Mouse (Mus musculus) heart, adult 10 weeks (tissue): Measurements from ENCODE around the gene Nup210l. TPM values are rescaled to one million over a fixed set of nuclear protein-coding genes. Genes with fewer than 3 reads are reported as not detected.

Experiments
- polyA plus RNA-seq: library from polyadenylated mRNA; stranded (reverse); fragments of 350-450 nt; fragmentation: Illumina TruSeq; extraction: RNeasy Lipid Tissue Mini Kit (QIAGEN cat#74804); gene quantifications from one replicate; pipeline ENCODE4 v1.2.3, GENCODE M21; 2014; ENCODE audit warnings: low read depth, low replicate concordance

Nup210l gene
- 0.13 TPM for polyA plus RNA-seq

DNA sequence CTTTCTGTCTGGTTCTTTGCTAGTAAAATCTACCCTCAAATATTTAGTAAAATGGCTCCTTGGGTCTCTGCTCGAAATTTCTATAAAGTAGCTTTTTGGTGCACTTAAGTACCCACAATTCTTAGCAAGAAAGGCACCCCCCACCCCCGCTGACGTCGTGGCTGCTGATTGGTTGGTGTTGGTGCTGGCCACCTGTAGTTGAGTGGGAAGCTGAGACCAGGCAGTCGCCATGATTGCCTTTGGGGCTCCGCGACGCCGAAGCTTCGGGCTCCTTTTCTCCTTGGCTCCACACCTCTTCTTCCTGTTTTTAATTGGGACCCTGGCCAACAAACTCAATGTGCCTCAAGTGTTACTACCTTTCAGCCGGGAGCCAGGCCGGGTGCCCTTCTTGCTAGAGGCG, at the start of gene Nup210l:
Nup210l (plus strand) TSS at position 195 of the 400 bp plus-strand sequence.

GRCm38 (mm10) chr3:90072294-90072693, 31.6 kb upstream of the Nup210l start, which contains the start of gene Tpm3:
Tpm3 (plus strand) TSS chr3:90072649.

GRCm38 (mm10) chr3:90213377-90213866, 109.5 kb downstream of the Nup210l start, which contains the start of the genes Rps27 and Rab13:
Rps27 (minus strand) TSS chr3:90213651.
Rab13 (plus strand) TSS chr3:90213695.

GRCm38 (mm10) chr3:90231507-90232333, 127.8 kb downstream of the Nup210l start, which contains the start of gene Jtb:
Jtb (plus strand) TSS chr3:90231597.

DNA sequence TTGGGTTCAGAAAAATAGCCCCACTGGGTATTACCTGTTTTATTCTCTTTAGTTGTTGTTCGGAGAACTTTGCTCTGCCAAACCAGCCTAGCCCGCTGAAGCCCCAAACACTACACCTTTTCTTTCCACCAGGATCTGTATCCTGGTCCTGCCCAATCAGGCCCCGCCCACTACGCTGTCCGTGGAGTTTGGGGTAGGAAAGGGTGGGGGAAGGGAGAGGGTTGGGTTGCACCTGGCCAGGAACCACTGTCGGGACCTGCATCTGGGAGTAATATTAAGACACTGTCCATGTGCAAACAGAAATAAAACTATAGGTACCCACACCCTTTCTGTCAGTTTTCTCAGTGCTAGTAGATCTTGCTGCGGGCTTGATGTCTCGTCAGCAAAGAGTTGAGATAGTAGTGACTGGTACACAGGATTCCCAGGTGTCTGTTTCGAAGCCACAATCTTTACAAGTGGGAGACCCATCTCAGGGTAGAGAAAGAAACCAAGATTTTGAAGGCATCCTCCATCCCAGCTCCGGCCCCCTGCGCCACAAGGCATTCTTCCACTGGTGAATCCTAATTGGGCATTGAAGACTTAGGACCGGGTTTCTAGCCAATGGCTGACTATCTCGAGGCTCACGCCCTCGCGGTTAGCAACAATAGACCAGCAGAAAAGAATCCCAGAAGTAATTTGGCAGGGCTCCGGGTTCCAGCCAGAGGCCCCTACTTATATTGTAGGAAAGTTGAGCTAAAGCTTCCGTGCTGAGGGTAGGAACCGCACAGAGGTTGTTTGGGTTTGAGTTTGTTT, 139.2 kb downstream of the Nup210l start, which contains the start of gene Creb3l4:
Creb3l4 (minus strand) TSS at position 529 of the 792 bp plus-strand sequence.

GRCm38 (mm10) chr3:90247960-90248745, 144.2 kb downstream of the Nup210l start, which contains the start of gene Slc39a1:
Slc39a1 (plus strand) TSS chr3:90248172.

GRCm38 (mm10) chr3:90253653-90254418, 149.9 kb downstream of the Nup210l start, which contains the start of gene Crtc2:
Crtc2 (plus strand) TSS chr3:90254163.

Other genes with a start within 250 kb of the Nup210l start
- gene Il6ra, start 190.9 kb upstream of the Nup210l start, polyA plus RNA-seq, result 2.0 TPM
- gene Atp8b2, start 140.6 kb upstream of the Nup210l start, polyA plus RNA-seq, result 15.7 TPM
- 41.9 TPM for gene Hax1, start 105.4 kb upstream of the Nup210l start, polyA plus RNA-seq
- 93.9 TPM for gene 4933434E20Rik, start 52.5 kb upstream of the Nup210l start, polyA plus RNA-seq
- gene Ubap2l, start 51.5 kb upstream of the Nup210l start, polyA plus RNA-seq, result 78.7 TPM
- gene Tpm3, start 31.5 kb upstream of the Nup210l start, polyA plus RNA-seq, result 62.9 TPM
- gene Rps27, start 109.5 kb downstream of the Nup210l start, polyA plus RNA-seq, result 1,935 TPM
- gene Rab13, start 109.6 kb downstream of the Nup210l start, polyA plus RNA-seq, result 6.8 TPM
- gene Jtb, start 127.5 kb downstream of the Nup210l start, polyA plus RNA-seq, result 71.9 TPM
- not detected for gene Creb3l4, start 139.4 kb downstream of the Nup210l start, polyA plus RNA-seq
- gene Slc39a1, start 144.0 kb downstream of the Nup210l start, polyA plus RNA-seq, result 60.2 TPM
- gene Crtc2, start 150.0 kb downstream of the Nup210l start, polyA plus RNA-seq, result 19.2 TPM
- 33.2 TPM for gene Dennd4b, start 161.1 kb downstream of the Nup210l start, polyA plus RNA-seq
- gene Gatad2b, start 189.0 kb downstream of the Nup210l start, polyA plus RNA-seq, result 14.3 TPM